Mouse (Mus musculus) heart, embryonic 10.5 days (tissue): ENCODE measurements around the gene Ifitm5. TPM values are rescaled to one million over a fixed set of nuclear protein-coding genes. Genes with fewer than 3 reads are reported as not detected.
A peak's percentile ranks its signal among the peaks of the same experiment; 100 is the strongest.

ENCODE experiments used
- DNase-seq: peaks from one replicate; pipeline ENCODE4 v3.0.0-alpha.2; 2017; ENCODE audit warnings: low spot score
- H3K27ac ChIP-seq: fragments of 300-500 bp; sonication (generic); 2 replicates; pipeline ENCODE4 v1.5.1; 2016; ENCODE audit warnings: mild to moderate bottlenecking
- H3K27me3 ChIP-seq: fragments of 300-500 bp; sonication (generic); 2 replicates; pipeline ENCODE4 v1.6.1; 2016; ENCODE audit warnings: mild to moderate bottlenecking; ENCODE audit not compliant: poor library complexity, insufficient read depth, severe bottlenecking
- H3K36me3 ChIP-seq: fragments of 300-500 bp; sonication (generic); 2 replicates; pipeline ENCODE4 v1.6.1; 2016; ENCODE audit warnings: mild to moderate bottlenecking, moderate library complexity
- H3K4me1 ChIP-seq: fragments of 300-500 bp; sonication (generic); 2 replicates; pipeline ENCODE4 v1.6.1; 2016; ENCODE audit warnings: mild to moderate bottlenecking
- H3K4me3 ChIP-seq: fragments of 300-500 bp; sonication (generic); 2 replicates; pipeline ENCODE4 v1.5.1; 2016; ENCODE audit warnings: mild to moderate bottlenecking, moderate library complexity
- H3K9me3 ChIP-seq: fragments of 300-500 bp; sonication (generic); 2 replicates; pipeline ENCODE4 v1.6.1; 2016; ENCODE audit warnings: mild to moderate bottlenecking, moderate library complexity
- WGBS: fragments of 180-500 bp; shearing (Covaris S2); methylation state at CpG from one replicate; pipeline ENCODE4 v1.1.7; 2016; 5-methylcytosine and 5-hydroxymethylcytosine counted together
- polyA plus RNA-seq: library from polyadenylated mRNA; unstranded; fragments of >200 nt; fragmentation: Nextera tagmentation; extraction: Ambion mirVana; gene quantifications from 2 replicates; pipeline ENCODE4 v1.2.1, GENCODE M21; 2016

The Ifitm5 gene
- polyA plus RNA-seq, 1 experiment from 2014 or later: 2.3 TPM

DNA sequence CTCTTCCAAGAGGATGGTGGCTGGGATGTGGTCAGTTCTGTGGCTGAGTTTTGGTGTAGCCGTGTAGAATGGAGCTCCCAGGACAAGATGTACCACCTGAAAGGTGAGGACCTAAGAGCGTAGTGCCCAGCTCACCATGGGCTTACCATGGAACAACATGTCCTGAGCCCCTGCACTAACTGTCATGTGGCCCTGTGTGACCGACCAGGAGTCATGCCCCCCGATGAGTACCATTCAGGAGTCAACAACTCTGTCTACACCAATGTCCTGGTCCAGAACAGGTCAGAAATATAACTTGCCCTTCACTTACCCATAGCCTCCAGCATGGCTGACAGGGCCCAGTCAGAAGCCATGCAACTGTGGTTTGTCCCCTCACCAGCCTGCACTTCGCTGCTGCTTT is 4.8 kb downstream of the Ifitm5 start:
- WGBS: 86% methylated on average over 5 of the region's 5 CpGs
- Histone ChIP-seq H3K4me3 (no peak overlapping the region), H3K36me3 (peaks cover 50% of the 10 kb centered on the region), H3K27ac (no peak overlapping the region), H3K9me3 (no peaks in the 10 kb centered on the region), H3K27me3 (peaks cover 10% of the 10 kb centered on the region; the same call in 1 of the 2 replicates), H3K4me1 (peaks cover 42% of the 10 kb centered on the region)
- DNase-seq: no peak

DNA sequence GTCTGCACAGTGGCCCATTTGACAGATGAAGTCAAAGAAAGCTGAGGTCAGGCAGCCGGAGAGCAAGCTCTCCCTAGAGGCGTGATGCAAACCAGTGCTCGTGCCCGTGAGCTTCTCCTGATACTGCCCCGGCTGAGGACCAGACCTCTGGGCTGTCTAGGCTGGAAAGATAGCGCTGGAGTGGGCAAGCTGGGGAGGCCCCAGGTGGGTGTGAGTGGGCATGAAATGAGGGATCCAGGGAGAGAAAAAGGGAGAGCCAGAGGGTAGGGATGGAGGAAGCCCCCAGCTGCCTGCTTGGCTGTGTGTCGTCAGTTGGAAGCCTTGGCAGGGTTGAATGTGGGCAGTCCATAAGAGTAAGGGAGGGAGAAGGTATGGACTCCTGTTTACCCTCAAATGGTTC is 5.9 kb downstream of the Ifitm5 start:
- H3K36me3 ChIP-seq: peaks cover 44% of the 10 kb centered on the region
- H3K27ac ChIP-seq: no peak overlapping the region
- H3K4me3 ChIP-seq: no peak overlapping the region
- 78% methylated on average over 7 of the region's 7 CpGs for WGBS
- peaks cover 10% of the 10 kb centered on the region; the same call in 1 of the 2 replicates for H3K27me3 ChIP-seq
- no peaks in the 10 kb centered on the region for H3K9me3 ChIP-seq
- H3K4me1 ChIP-seq: peaks cover 49% of the 10 kb centered on the region
- DNase-seq: no peak

DNA sequence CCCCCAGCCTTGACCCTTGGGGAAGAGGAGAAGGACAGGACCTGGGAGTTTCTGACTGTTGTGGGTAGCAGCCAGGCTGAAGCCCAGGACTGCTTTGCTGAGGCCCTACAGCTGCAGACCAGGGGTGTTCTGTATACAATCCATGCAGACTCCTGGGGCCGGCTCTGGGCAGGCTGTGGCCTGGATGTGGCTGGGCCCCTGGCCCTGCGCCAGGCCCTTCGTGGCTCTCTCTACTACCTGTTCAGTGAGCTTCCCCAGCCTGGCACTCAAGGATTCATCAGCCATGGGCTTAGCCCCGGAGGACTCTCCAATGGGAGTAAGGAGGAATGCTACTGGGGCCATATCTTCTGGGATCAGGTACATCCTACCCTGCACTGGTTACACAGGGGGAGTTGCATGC is 6.7 kb downstream of the Ifitm5 start:
- H3K27ac ChIP-seq: 0 out of 2 replicates have a peak overlapping the region, but pooled peaks have one; percentile 3

DNA sequence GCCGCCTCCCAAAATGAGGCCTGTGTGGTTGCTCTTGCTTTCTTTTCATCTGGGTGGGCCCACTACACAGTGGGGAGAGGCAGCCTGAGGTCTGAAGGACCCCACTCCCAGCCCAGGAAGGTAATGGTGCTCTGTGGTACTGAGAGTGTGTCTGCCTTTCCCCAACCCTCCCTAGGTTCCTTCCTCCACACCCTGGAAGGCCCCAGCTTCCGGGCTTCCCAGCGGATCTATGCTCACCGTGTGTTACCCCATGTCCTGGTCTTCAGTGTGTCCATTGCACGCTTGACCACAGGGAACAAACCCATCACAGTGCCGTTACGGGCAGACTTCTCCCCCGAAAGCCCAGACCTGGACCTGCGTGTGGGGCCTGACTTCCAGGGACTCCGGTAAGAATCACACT is 7.3 kb downstream of the Ifitm5 start:
- Histone ChIP-seq H3K4me1 (peaks cover 42% of the 10 kb centered on the region), H3K9me3 (no peaks in the 10 kb centered on the region), H3K27ac (peak overlapping the region; percentile 3; the same call in 1 of the 2 replicates), H3K27me3 (peaks cover 10% of the 10 kb centered on the region; the same call in 1 of the 2 replicates), H3K4me3 (no peak overlapping the region), H3K36me3 (peaks cover 30% of the 10 kb centered on the region)
- 89% methylated on average over 10 of the region's 10 CpGs for WGBS
- no peak for DNase-seq

More for the DNA sequence above, 6.7 kb downstream of the Ifitm5 start:
- DNase-seq: no peak
- Histone ChIP-seq H3K27me3 (peaks cover 10% of the 10 kb centered on the region; the same call in 1 of the 2 replicates), H3K4me3 (no peak overlapping the region), H3K4me1 (peaks cover 47% of the 10 kb centered on the region), H3K36me3 (peaks cover 36% of the 10 kb centered on the region), H3K9me3 (no peaks in the 10 kb centered on the region)
- 84% methylated on average over 4 of the region's 4 CpGs for WGBS

DNA sequence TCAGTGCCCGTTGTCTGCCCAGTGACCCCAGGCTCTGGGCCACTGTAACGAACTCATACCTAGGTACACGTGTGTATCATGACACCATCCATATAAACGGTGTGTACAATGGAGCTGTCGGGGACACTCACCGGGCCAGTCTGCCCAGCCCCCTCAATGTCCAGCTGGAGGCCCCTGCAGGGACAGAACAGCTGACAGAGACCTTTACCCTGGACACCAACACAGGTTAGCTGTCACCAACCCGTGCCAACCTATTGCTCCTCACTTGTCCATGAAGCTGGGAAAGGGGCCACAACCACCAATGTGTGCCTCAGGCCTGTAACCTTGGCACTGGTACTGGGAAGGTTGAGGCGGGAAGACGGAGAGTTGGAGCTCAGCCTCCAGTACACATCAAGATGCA is 7.8 kb downstream of the Ifitm5 start:
- 73% methylated on average over 9 of the region's 9 CpGs for WGBS

DNA sequence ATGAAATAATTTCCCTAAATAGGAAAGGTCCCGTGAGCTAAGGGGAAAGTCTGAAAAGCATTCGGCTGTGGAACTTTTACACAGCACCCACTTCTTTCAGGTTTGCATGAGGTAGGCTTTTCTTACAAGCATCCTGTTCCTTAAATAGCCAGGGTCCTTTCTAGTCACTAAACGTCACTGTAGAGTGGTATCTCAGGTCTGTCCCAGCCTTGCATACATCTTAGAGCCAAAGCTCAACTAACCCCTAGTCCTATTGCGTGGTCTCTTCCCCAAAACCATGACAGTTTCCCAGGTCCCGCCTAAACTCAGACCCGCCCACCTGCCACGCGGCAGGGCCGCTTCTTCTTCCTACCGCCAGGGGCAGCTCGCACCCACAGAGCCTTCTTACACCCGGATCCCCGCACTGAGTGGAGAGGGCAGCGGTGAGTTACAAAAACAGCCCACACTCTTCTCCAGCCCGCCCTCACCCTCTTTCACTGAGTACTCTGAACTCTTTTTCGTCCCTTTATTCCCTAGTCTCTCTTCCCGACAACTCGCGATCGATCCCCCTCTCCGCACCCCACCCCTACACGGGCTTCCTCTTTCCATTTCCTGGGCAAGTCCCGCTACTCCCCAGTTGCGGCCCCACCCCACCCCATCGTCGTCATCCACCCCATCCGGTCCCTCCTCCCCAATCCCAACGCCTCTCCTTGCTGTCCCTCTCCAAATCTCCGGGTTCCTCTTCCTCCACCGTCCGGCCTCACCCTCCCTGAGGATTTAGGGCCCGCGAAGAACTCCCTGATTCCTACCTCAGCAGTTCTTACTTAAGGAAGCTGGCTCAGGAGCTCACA is 8.7 kb downstream of the Ifitm5 start, which contains the start of gene Pgghg:
Pgghg (plus strand) TSS at position 170 of the 830 bp plus-strand sequence.
- 3% methylated on average over 33 of the region's 33 CpGs for WGBS
- Histone ChIP-seq H3K27me3 (peaks cover 10% of the 10 kb centered on the region; the same call in 1 of the 2 replicates), H3K9me3 (no peaks in the 10 kb centered on the region), H3K4me1 (peaks cover 30% of the 10 kb centered on the region), H3K36me3 (peaks cover 18% of the 10 kb centered on the region), H3K4me3 (peak within 1 kb of the TSS; percentile 71), H3K27ac (peak within 1 kb of the TSS; percentile 94)
- DNase-seq: peak; percentile 95

More for the DNA sequence above, 7.8 kb downstream of the Ifitm5 start:
- Histone ChIP-seq H3K9me3 (no peaks in the 10 kb centered on the region), H3K27me3 (peaks cover 10% of the 10 kb centered on the region; the same call in 1 of the 2 replicates), H3K4me1 (peaks cover 37% of the 10 kb centered on the region), H3K36me3 (peaks cover 25% of the 10 kb centered on the region), H3K4me3 (peak overlapping the region; percentile 71), H3K27ac (peak overlapping the region; percentile 94)
- DNase-seq: no peak

DNA sequence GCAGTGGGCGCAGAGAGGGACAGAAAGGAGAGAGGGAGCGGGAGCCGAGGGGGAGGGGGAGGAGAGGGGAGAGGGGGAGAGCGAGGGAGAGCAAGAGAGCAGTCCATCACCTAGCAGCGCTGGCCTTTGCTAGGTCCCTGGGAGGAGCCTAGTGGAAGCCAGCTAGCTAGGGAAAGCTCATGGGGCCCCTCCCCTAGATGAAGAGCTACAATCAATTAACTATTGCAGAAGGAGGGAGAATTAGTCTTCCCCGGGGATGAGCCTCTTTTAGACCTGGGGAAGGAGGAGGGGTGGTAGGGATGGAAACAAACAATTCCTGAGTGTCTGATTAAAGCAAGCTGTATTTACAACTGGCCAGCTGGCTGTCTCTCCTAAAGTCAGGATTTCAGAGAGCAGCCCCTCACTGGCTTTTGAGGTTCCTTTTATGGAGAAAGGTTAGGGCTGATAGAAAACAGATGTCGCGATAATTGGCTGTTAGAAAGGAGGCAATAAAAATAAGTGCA is 10.4 kb downstream of the Ifitm5 start:
- WGBS: 6% methylated on average over 8 of the region's 8 CpGs
- no peak for DNase-seq
- no peaks in the 10 kb centered on the region for H3K9me3 ChIP-seq
- peak overlapping the region; percentile 33; the same call in 1 of the 2 replicates for H3K4me3 ChIP-seq
- peaks cover 14% of the 10 kb centered on the region; the same call in 1 of the 2 replicates for H3K27me3 ChIP-seq
- H3K36me3 ChIP-seq: peaks cover 2% of the 10 kb centered on the region; the same call in 1 of the 2 replicates
- peaks cover 26% of the 10 kb centered on the region for H3K4me1 ChIP-seq
- 0 out of 2 replicates have a peak overlapping the region, but pooled peaks have one; percentile 1 for H3K27ac ChIP-seq

DNA sequence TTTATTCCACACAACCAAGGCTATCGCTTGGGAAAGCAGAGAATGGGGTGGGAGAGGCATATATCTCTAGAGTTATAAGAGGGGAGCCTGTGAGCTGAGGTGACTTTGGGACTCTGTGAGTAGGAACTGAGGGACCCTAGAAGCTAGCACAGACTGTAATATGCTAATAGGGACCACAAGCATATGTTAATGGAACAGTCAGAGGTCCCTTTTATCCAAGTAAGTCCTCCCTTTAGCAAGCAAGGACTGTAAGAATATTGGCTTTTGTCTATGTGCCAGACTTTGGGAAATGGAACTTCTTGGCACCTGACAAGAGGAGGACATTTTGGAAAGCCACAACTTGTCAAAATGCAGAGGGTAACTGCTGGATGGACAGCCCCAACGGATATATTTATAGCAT is 11.2 kb downstream of the Ifitm5 start:
- WGBS: 13% methylated on average over 2 of the region's 2 CpGs
- H3K36me3 ChIP-seq: no peaks in the 10 kb centered on the region
- no peaks in the 10 kb centered on the region for H3K9me3 ChIP-seq
- H3K27ac ChIP-seq: no peak overlapping the region
- no peak overlapping the region for H3K4me3 ChIP-seq
- peaks cover 26% of the 10 kb centered on the region for H3K4me1 ChIP-seq
- peaks cover 13% of the 10 kb centered on the region; the same call in 1 of the 2 replicates for H3K27me3 ChIP-seq
- DNase-seq: no peak

DNA sequence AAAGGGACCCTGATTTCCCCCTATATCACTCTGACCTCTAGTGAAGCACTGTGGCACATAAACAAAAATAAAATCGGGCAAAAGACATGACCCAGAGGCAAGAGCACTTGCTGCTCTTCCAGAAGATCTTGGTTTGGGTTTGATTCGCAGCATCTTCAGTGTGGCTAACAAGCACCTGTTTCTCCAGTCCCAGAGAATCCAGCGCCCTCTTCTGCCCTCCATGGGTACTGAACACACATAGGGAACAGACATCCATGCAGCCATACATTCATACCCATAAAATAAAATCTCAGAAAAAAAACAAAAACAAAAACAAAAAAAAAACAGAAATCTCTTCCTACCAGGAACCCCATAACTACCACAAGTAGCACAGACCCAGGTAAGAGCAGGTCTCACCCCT is 11.7 kb downstream of the Ifitm5 start:
- H3K27me3 ChIP-seq: peaks cover 13% of the 10 kb centered on the region; the same call in 1 of the 2 replicates
- no peaks in the 10 kb centered on the region for H3K36me3 ChIP-seq
- peaks cover 26% of the 10 kb centered on the region for H3K4me1 ChIP-seq
- H3K27ac ChIP-seq: no peak overlapping the region
- WGBS: 36% methylated on average over 3 of the region's 3 CpGs
- no peak for DNase-seq
- no peak overlapping the region for H3K4me3 ChIP-seq
- no peaks in the 10 kb centered on the region for H3K9me3 ChIP-seq

DNA sequence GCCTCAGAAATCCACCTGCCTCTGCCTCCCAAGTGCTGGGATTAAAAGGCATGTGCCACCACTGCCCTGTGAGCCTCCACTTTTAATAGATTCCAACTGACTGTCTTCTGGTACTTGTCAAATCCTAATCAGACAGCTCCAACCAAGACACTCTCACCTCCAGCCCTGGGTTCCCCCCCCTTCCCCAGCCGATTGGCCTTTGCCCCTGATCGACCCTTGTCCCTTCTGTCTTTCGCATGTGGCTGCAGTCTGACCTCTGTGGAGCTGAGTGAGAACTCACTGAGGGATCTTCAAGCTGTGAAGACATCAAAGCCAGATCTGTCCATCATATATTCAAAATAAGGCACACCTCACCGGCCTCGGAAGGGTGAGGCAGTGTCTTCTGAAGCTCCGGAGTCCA is 22.9 kb downstream of the Ifitm5 start:
- H3K4me1 ChIP-seq: peaks cover 12% of the 10 kb centered on the region
- DNase-seq: no peak
- H3K36me3 ChIP-seq: no peaks in the 10 kb centered on the region
- no peak overlapping the region for H3K27ac ChIP-seq
- H3K4me3 ChIP-seq: no peak overlapping the region
- whole genome bisulfite sequencing: 76% methylated on average over 6 of the region's 6 CpGs
- H3K27me3 ChIP-seq: peaks cover 62% of the 10 kb centered on the region
- H3K9me3 ChIP-seq: no peaks in the 10 kb centered on the region

DNA sequence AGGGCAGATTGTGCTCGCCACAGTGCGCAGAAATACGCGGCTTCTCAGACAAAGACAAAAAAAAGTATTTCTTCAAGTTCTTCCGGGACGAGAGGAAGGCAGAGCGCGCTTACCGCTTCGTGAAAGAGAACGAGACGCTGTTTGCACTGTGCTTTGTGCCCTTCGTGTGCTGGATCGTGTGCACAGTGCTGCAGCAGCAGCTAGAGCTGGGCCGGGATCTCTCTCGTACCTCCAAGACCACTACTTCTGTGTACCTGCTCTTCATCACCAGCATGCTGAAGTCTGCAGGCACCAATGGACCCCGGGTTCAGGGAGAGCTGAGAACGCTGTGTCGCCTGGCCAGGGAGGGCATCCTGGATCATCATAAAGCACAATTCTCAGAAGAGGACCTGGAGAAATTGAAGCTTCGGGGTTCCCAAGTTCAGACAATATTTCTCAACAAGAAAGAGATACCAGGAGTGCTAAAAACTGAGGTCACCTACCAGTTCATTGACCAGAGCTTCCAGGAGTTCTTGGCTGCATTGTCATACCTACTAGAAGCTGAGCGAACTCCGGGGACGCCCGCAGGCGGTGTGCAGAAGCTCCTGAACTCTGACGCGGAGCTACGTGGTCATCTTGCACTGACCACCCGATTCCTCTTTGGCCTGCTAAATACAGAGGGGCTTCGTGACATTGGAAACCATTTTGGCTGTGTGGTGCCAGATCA is 26.9 kb downstream of the Ifitm5 start:
- DNase-seq: no peak
- Histone ChIP-seq H3K27ac (no peak overlapping the region), H3K36me3 (no peaks in the 10 kb centered on the region), H3K4me3 (peak overlapping the region; percentile 53), H3K27me3 (peaks cover 92% of the 10 kb centered on the region), H3K9me3 (no peaks in the 10 kb centered on the region), H3K4me1 (peaks cover 19% of the 10 kb centered on the region)
- 25% methylated on average over 30 of the region's 30 CpGs for WGBS

DNA sequence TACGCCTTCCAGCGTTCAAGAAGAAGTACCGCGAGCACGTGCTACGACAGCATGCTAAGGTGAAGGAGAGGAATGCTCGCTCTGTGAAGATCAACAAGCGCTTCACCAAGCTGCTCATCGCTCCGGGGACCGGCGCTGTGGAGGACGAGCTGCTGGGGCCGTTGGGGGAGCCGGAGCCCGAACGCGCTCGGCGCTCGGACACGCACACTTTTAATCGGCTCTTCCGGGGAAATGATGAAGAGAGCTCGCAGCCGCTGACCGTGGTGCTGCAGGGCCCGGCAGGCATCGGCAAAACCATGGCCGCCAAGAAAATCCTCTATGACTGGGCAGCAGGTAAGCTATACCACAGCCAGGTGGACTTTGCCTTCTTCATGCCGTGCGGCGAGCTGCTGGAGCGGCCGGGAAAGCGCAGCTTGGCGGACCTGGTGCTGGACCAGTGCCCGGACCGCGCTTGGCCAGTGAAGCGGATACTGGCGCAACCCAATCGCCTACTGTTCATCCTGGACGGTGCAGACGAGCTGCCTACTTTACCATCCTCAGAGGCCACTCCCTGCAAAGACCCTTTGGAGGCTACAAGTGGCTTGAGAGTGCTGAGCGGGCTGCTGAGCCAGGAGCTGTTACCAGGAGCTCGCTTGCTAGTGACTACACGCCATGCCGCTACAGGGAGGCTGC is 27.6 kb downstream of the Ifitm5 start:
- peak overlapping the region; percentile 53 for H3K4me3 ChIP-seq
- H3K4me1 ChIP-seq: peaks cover 19% of the 10 kb centered on the region
- 1% methylated on average over 49 of the region's 49 CpGs for WGBS
- H3K27ac ChIP-seq: no peak overlapping the region
- H3K36me3 ChIP-seq: no peaks in the 10 kb centered on the region
- H3K27me3 ChIP-seq: peaks cover 95% of the 10 kb centered on the region
- DNase-seq: no peak
- H3K9me3 ChIP-seq: no peaks in the 10 kb centered on the region
